Mouse (Mus musculus): ENCODE measurements around the gene Moap1. TPM values are rescaled to one million over a fixed set of nuclear protein-coding genes. Genes with fewer than 3 reads are reported as not detected.
A peak's percentile ranks its signal among the peaks of the same experiment; 100 is the strongest.

Gene Moap1
- polyA plus RNA-seq (2014; fragmentation: Nextera tagmentation; extraction: Ambion mirVana) = 68.8 and 81.1 TPM in 2 replicates

GRCm38 (mm10) chr12:102743589-102744574 lies at the start of gene Moap1, which contains the start of gene Tmem251:
Gene Moap1, minus strand, starts transcription at chr12:102743661.
Gene Tmem251, plus strand, starts transcription at chr12:102743762.
- WGBS = under 1% methylated on average over 57 of the region's 63 CpGs
- Histone ChIP-seq H3K27ac (ENCODE audit: low read depth, low read length) (peak within 1 kb of the TSS; percentile 92), H3K4me1 (ENCODE audit: control insufficient read depth, insufficient read depth, low read length) (peaks cover 22% of the 10 kb centered on the region), H3K36me3 (ENCODE audit: control insufficient read depth, insufficient read depth, low read length) (peaks cover 8% of the 10 kb centered on the region; the same call in 1 of the 2 replicates), H3K4me2 (ENCODE audit: low read depth, low read length) (peak within 1 kb of the TSS; percentile 88), H3K9ac (replicated peaks; ENCODE audit: low read depth, low read length) (peak within 1 kb of the TSS; percentile 76), H3K9me3 (ENCODE audit: control insufficient read depth, low read length) (no peaks in the 10 kb centered on the region), H3K27me3 (ENCODE audit: control insufficient read depth, insufficient read depth, low read length) (no peaks in the 10 kb centered on the region), H3K4me3 (ENCODE audit: low read depth, low read length) (peak within 1 kb of the TSS; percentile 60)
- peak; percentile 98 for ATAC-seq (ENCODE audit: low read depth)

GRCm38 (mm10) chr12:102787927-102788326 lies 44.5 kb upstream of the Moap1 start:
- H3K27me3 ChIP-seq (ENCODE audit: control insufficient read depth, insufficient read depth, low read length) = no peaks in the 10 kb centered on the region
- no peak overlapping the region for H3K9ac ChIP-seq (replicated peaks; ENCODE audit: low read depth, low read length)
- H3K27ac ChIP-seq (ENCODE audit: low read depth, low read length) = no peak overlapping the region
- no peak overlapping the region for H3K4me2 ChIP-seq (ENCODE audit: low read depth, low read length)
- no peak for ATAC-seq (ENCODE audit: low read depth)
- no peaks in the 10 kb centered on the region for H3K4me1 ChIP-seq (ENCODE audit: control insufficient read depth, insufficient read depth, low read length)
- no peaks in the 10 kb centered on the region for H3K9me3 ChIP-seq (ENCODE audit: control insufficient read depth, low read length)
- H3K4me3 ChIP-seq (ENCODE audit: low read depth, low read length) = no peak overlapping the region
- peaks cover 42% of the 10 kb centered on the region for H3K36me3 ChIP-seq (ENCODE audit: control insufficient read depth, insufficient read depth, low read length)
- WGBS = 86% methylated on average over 7 of the region's 7 CpGs

DNA sequence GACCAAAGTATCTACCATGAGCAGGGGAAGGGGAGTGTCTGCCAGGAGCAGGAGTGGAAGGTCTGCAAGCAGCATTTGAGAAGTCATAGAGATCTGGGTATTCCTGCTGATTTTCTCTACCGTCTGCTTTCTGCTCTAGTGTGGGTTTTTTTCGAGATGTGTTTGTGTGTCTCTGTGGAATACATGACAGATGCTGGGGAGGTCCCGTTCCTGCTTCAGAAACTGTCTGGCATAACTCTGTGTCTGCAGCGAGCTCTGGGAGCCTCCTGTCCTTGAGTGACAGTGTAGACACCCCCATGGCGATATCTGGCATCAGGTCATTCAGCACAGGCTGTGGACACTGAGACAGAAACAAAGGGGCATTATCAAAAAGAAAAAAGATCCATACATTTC lies 42.1 kb upstream of the Moap1 start:
- no peak overlapping the region for H3K4me2 ChIP-seq (ENCODE audit: low read depth, low read length)
- H3K4me3 ChIP-seq (ENCODE audit: low read depth, low read length) = no peak overlapping the region
- no peaks in the 10 kb centered on the region for H3K27me3 ChIP-seq (ENCODE audit: control insufficient read depth, insufficient read depth, low read length)
- no peak overlapping the region for H3K9ac ChIP-seq (replicated peaks; ENCODE audit: low read depth, low read length)
- H3K9me3 ChIP-seq (ENCODE audit: control insufficient read depth, low read length) = no peaks in the 10 kb centered on the region
- no peak overlapping the region for H3K27ac ChIP-seq (ENCODE audit: low read depth, low read length)
- ATAC-seq (ENCODE audit: low read depth) = no peak
- H3K36me3 ChIP-seq (ENCODE audit: control insufficient read depth, insufficient read depth, low read length) = peaks cover 28% of the 10 kb centered on the region
- no peaks in the 10 kb centered on the region for H3K4me1 ChIP-seq (ENCODE audit: control insufficient read depth, insufficient read depth, low read length)
- 73% methylated on average over 5 of the region's 5 CpGs for WGBS

- H3K4me2 ChIP-seq (ENCODE audit: low read depth, low read length) = no peak overlapping the region
- H3K27me3 ChIP-seq (ENCODE audit: control insufficient read depth, insufficient read depth, low read length) = no peaks in the 10 kb centered on the region
- 89% methylated on average over 19 of the region's 19 CpGs for WGBS
- no peak overlapping the region for H3K9ac ChIP-seq (replicated peaks; ENCODE audit: low read depth, low read length)
- H3K4me3 ChIP-seq (ENCODE audit: low read depth, low read length) = no peak overlapping the region
- H3K4me1 ChIP-seq (ENCODE audit: control insufficient read depth, insufficient read depth, low read length) = no peaks in the 10 kb centered on the region
- no peaks in the 10 kb centered on the region for H3K9me3 ChIP-seq (ENCODE audit: control insufficient read depth, low read length)
- H3K27ac ChIP-seq (ENCODE audit: low read depth, low read length) = no peak overlapping the region
- ATAC-seq (ENCODE audit: low read depth) = no peak
- H3K36me3 ChIP-seq (ENCODE audit: control insufficient read depth, insufficient read depth, low read length) = peaks cover 25% of the 10 kb centered on the region
Measured at GRCm38 (mm10) chr12:102784899-102785592, 41.6 kb upstream of the Moap1 start.

GRCm38 (mm10) chr12:102782841-102783240 lies 39.4 kb upstream of the Moap1 start:
- H3K36me3 ChIP-seq (ENCODE audit: control insufficient read depth, insufficient read depth, low read length) = peaks cover 24% of the 10 kb centered on the region

DNA sequence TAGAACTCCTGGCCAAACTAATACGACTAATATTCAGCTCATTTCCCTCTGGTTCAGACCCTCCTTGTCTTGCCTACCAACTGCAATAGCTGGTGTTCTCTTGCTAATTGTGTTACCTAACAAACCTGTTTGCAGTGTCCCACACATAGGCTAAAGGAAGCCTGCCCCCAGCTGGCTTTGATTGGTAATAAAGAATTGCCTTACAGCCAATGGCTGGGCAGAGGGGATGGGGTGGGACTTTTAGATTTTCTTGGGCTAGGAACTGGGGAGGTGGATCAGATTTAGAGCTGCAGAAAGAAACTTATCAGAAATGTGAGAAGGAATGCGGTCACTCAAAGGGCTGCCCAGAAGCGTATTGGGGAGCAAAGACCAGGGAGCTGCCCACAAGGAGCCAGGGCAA lies 36.0 kb upstream of the Moap1 start:
- no peaks in the 10 kb centered on the region for H3K9me3 ChIP-seq (ENCODE audit: control insufficient read depth, low read length)
- no peak for ATAC-seq (ENCODE audit: low read depth)
- WGBS = 52% methylated on average over 3 of the region's 3 CpGs

More at GRCm38 (mm10) chr12:102782841-102783240, 39.4 kb upstream of the Moap1 start:
- no peak for ATAC-seq (ENCODE audit: low read depth)
- Histone ChIP-seq H3K4me3 (ENCODE audit: low read depth, low read length) (no peak overlapping the region), H3K4me1 (ENCODE audit: control insufficient read depth, insufficient read depth, low read length) (no peaks in the 10 kb centered on the region), H3K9ac (replicated peaks; ENCODE audit: low read depth, low read length) (no peak overlapping the region), H3K27ac (ENCODE audit: low read depth, low read length) (no peak overlapping the region), H3K9me3 (ENCODE audit: control insufficient read depth, low read length) (no peaks in the 10 kb centered on the region), H3K4me2 (ENCODE audit: low read depth, low read length) (no peak overlapping the region), H3K27me3 (ENCODE audit: control insufficient read depth, insufficient read depth, low read length) (no peaks in the 10 kb centered on the region)
- WGBS = 91% methylated on average over 5 of the region's 5 CpGs

DNA sequence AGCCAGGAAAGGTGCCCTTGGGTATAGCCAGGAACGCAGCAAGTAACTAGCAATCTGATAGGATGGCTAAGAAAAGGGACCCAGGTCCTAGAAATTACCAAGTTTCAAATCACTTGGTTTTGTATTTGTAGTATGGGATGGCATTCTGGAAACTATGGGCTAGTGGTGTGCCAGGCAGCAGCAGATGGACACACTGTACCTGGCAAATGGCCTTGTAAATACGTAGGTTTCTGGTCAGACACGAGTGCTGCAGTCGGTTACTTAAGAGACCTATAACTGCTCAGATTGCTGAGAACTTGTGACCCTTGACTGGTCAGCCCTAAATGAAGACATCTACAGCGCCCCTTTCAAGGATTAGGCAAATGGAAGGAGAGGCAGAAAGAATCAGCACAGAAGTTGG lies 34.7 kb upstream of the Moap1 start:
- Histone ChIP-seq H3K27ac (ENCODE audit: low read depth, low read length) (no peak overlapping the region), H3K9me3 (ENCODE audit: control insufficient read depth, low read length) (no peaks in the 10 kb centered on the region), H3K36me3 (ENCODE audit: control insufficient read depth, insufficient read depth, low read length) (peaks cover 29% of the 10 kb centered on the region), H3K4me2 (ENCODE audit: low read depth, low read length) (no peak overlapping the region), H3K4me1 (ENCODE audit: control insufficient read depth, insufficient read depth, low read length) (no peaks in the 10 kb centered on the region), H3K9ac (replicated peaks; ENCODE audit: low read depth, low read length) (no peak overlapping the region), H3K4me3 (ENCODE audit: low read depth, low read length) (no peak overlapping the region), H3K27me3 (ENCODE audit: control insufficient read depth, insufficient read depth, low read length) (no peaks in the 10 kb centered on the region)
- ATAC-seq (ENCODE audit: low read depth) = no peak
- 89% methylated on average over 5 of the region's 5 CpGs for WGBS

More for the DNA sequence above, 36.0 kb upstream of the Moap1 start:
- no peaks in the 10 kb centered on the region for H3K27me3 ChIP-seq (ENCODE audit: control insufficient read depth, insufficient read depth, low read length)
- H3K4me1 ChIP-seq (ENCODE audit: control insufficient read depth, insufficient read depth, low read length) = no peaks in the 10 kb centered on the region
- H3K4me3 ChIP-seq (ENCODE audit: low read depth, low read length) = no peak overlapping the region
- H3K9ac ChIP-seq (replicated peaks; ENCODE audit: low read depth, low read length) = no peak overlapping the region
- H3K36me3 ChIP-seq (ENCODE audit: control insufficient read depth, insufficient read depth, low read length) = peaks cover 23% of the 10 kb centered on the region
- H3K27ac ChIP-seq (ENCODE audit: low read depth, low read length) = no peak overlapping the region
- no peak overlapping the region for H3K4me2 ChIP-seq (ENCODE audit: low read depth, low read length)

DNA sequence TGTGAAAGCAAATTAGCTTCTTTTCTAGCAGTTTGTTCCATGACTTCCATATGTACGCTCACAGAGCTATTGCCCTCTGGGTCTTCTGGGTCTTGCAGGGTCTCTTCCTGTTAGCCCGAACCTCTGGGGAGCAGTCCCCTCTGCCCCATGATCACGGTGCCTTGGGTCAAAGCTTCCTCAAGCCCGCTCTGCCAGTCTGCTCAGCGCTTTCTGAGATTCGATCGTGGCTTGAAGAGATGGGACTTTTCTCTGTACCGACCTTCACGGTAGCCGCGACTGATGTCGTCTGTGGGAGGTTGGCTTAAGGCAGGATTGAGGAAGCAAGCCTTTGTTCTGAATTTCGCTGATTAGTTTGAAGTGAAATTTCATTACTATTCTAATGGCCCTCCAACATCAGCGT lies 32.6 kb upstream of the Moap1 start:
- WGBS = 93% methylated on average over 14 of the region's 14 CpGs
- Histone ChIP-seq H3K9me3 (ENCODE audit: control insufficient read depth, low read length) (no peaks in the 10 kb centered on the region), H3K4me2 (ENCODE audit: low read depth, low read length) (no peak overlapping the region), H3K4me1 (ENCODE audit: control insufficient read depth, insufficient read depth, low read length) (no peaks in the 10 kb centered on the region), H3K27ac (ENCODE audit: low read depth, low read length) (no peak overlapping the region), H3K9ac (replicated peaks; ENCODE audit: low read depth, low read length) (no peak overlapping the region), H3K27me3 (ENCODE audit: control insufficient read depth, insufficient read depth, low read length) (no peaks in the 10 kb centered on the region), H3K36me3 (ENCODE audit: control insufficient read depth, insufficient read depth, low read length) (peaks cover 42% of the 10 kb centered on the region), H3K4me3 (ENCODE audit: low read depth, low read length) (no peak overlapping the region)
- ATAC-seq (ENCODE audit: low read depth) = no peak

- peaks cover 59% of the 10 kb centered on the region for H3K36me3 ChIP-seq (ENCODE audit: control insufficient read depth, insufficient read depth, low read length)
- H3K27me3 ChIP-seq (ENCODE audit: control insufficient read depth, insufficient read depth, low read length) = no peaks in the 10 kb centered on the region
- H3K9ac ChIP-seq (replicated peaks; ENCODE audit: low read depth, low read length) = no peak overlapping the region
- no peak for ATAC-seq (ENCODE audit: low read depth)
- no peak overlapping the region for H3K4me3 ChIP-seq (ENCODE audit: low read depth, low read length)
- no peak overlapping the region for H3K4me2 ChIP-seq (ENCODE audit: low read depth, low read length)
- H3K27ac ChIP-seq (ENCODE audit: low read depth, low read length) = no peak overlapping the region
- no peaks in the 10 kb centered on the region for H3K9me3 ChIP-seq (ENCODE audit: control insufficient read depth, low read length)
- 90% methylated on average over 5 of the region's 5 CpGs for WGBS
- H3K4me1 ChIP-seq (ENCODE audit: control insufficient read depth, insufficient read depth, low read length) = no peaks in the 10 kb centered on the region
Measured at GRCm38 (mm10) chr12:102772676-102773075, 29.2 kb upstream of the Moap1 start.

All from neural tube, embryonic 14.5 days (tissue).